Mouse (Mus musculus) liver, adult 2 months (tissue): ENCODE results near the gene Zscan10. TPM values are rescaled to one million over a fixed set of nuclear protein-coding genes. Genes with fewer than 3 reads are reported as not detected.
A peak's percentile ranks its signal among the peaks of the same experiment; 100 is the strongest.

Experiments used
- DNase-seq: peaks from one replicate; pipeline ENCODE4 v3.0.0-alpha.2; 2011; ENCODE audit warnings: low read depth, low spot score; ENCODE audit errors: extremely low read depth
- H3K27ac ChIP-seq: fragments of 200-500 bp; replicated peaks from 2 replicates; pipeline ENCODE4 v1.5.1; 2012; ENCODE audit warnings: low read depth, mild to moderate bottlenecking, control low read depth, inconsistent platforms, low read length; ENCODE audit not compliant: insufficient read depth
- H3K27me3 ChIP-seq: fragments of 200-500 bp; 2 replicates; pipeline ENCODE4 v1.6.1; 2012; ENCODE audit warnings: mild to moderate bottlenecking, moderate library complexity, low read length, inconsistent platforms; ENCODE audit not compliant: control insufficient read depth, insufficient read depth
- H3K36me3 ChIP-seq: fragments of 200-500 bp; 2 replicates; pipeline ENCODE4 v1.6.1; 2012; ENCODE audit warnings: low read length, inconsistent platforms; ENCODE audit not compliant: control insufficient read depth, insufficient read depth
- H3K4me1 ChIP-seq: fragments of 200-500 bp; 2 replicates; pipeline ENCODE4 v1.6.1; 2011; ENCODE audit warnings: low read length; ENCODE audit not compliant: control insufficient read depth, insufficient read depth
- H3K4me3 ChIP-seq: fragments of 200-500 bp; 2 replicates; pipeline ENCODE4 v1.5.1; 2011; ENCODE audit warnings: low read depth, mild to moderate bottlenecking, control low read depth, low read length, moderate library complexity; ENCODE audit not compliant: insufficient read depth
- H3K79me2 ChIP-seq: fragments of 200-500 bp; 2 replicates; pipeline ENCODE4 v1.6.1; 2012; ENCODE audit warnings: inconsistent platforms, mild to moderate bottlenecking, low read length, moderate library complexity; ENCODE audit not compliant: control insufficient read depth, insufficient read depth
- H3K9ac ChIP-seq: fragments of 200-500 bp; 2 replicates; pipeline ENCODE4 v1.6.1; 2012; ENCODE audit warnings: low read depth, mild to moderate bottlenecking, control low read depth, inconsistent platforms, low read length
- CTCF ChIP-seq: fragments of 200-500 bp; IDR thresholded peaks from 2 replicates; pipeline ENCODE4 v1.5.1; 2011; ENCODE audit warnings: low read depth, low read length, control low read depth
- POLR2A ChIP-seq: fragments of 200-500 bp; IDR thresholded peaks from 2 replicates; pipeline ENCODE4 v1.6.1; 2011; ENCODE audit warnings: low read length, control low read depth; ENCODE audit not compliant: insufficient read depth; ENCODE audit errors: extremely low read depth
- WGBS: fragments of 180-500 bp; shearing (Covaris S2); methylation state at CpG from one replicate; pipeline ENCODE4 v1.1.7; 2018; 5-methylcytosine and 5-hydroxymethylcytosine counted together
- polyA plus RNA-seq: library from polyadenylated mRNA; depleted of rRNA; stranded (reverse); fragments of >200 nt; gene quantifications from 2 replicates; pipeline ENCODE4 v1.2.3, GENCODE M21; 2012
- total RNA-seq: library from RNA; depleted of rRNA; stranded (reverse); fragments of >200 nt; gene quantifications from 2 replicates; pipeline ENCODE4 v1.2.3, GENCODE M21; 2014

Zscan10 gene
- total and polyA plus RNA-seq, 2 experiments: not detected

DNA sequence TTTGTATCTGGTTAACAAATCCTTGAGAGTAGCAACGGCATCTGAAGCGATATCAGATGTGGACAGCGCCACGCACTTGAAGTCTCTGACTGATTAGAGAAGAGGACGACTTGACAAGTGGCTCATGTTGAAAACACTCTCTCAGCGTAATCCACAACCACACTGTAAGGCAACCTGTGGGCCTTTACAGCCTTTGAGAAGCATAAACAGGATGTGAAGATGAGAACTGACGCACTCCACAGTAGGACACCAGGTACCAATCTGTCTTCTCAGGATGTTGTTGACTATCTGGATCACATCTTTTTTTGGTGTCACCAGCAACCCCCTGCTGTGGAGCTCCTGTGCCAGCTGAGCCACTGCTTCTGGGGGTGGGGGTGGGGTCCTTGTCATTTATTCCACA lies 19.7 kb downstream of the Zscan10 start:
- Histone ChIP-seq H3K79me2 (no peaks in the 10 kb centered on the region), H3K9ac (no peak overlapping the region), H3K36me3 (no peaks in the 10 kb centered on the region), H3K4me3 (no peak overlapping the region), H3K27me3 (peaks cover 5% of the 10 kb centered on the region; the same call in 1 of the 2 replicates), H3K4me1 (no peaks in the 10 kb centered on the region), H3K27ac (no peak overlapping the region)
- DNase-seq: no peak
- no peak for TF ChIP-seq POLR2A
- no peak for TF ChIP-seq CTCF
- 72% methylated on average over 7 of the region's 7 CpGs for WGBS

GRCm38 (mm10) chr17:23627813-23628212 lies 27.2 kb downstream of the Zscan10 start:
- H3K27me3 ChIP-seq: no peaks in the 10 kb centered on the region
- H3K9ac ChIP-seq: no peak overlapping the region
- H3K27ac ChIP-seq: no peak overlapping the region
- 54% methylated on average over 7 of the region's 7 CpGs for WGBS
- no peaks in the 10 kb centered on the region for H3K36me3 ChIP-seq
- no peak overlapping the region for H3K4me3 ChIP-seq
- TF ChIP-seq CTCF (no peak), POLR2A (no peak)
- H3K79me2 ChIP-seq: no peaks in the 10 kb centered on the region
- DNase-seq: no peak
- H3K4me1 ChIP-seq: no peaks in the 10 kb centered on the region

DNA sequence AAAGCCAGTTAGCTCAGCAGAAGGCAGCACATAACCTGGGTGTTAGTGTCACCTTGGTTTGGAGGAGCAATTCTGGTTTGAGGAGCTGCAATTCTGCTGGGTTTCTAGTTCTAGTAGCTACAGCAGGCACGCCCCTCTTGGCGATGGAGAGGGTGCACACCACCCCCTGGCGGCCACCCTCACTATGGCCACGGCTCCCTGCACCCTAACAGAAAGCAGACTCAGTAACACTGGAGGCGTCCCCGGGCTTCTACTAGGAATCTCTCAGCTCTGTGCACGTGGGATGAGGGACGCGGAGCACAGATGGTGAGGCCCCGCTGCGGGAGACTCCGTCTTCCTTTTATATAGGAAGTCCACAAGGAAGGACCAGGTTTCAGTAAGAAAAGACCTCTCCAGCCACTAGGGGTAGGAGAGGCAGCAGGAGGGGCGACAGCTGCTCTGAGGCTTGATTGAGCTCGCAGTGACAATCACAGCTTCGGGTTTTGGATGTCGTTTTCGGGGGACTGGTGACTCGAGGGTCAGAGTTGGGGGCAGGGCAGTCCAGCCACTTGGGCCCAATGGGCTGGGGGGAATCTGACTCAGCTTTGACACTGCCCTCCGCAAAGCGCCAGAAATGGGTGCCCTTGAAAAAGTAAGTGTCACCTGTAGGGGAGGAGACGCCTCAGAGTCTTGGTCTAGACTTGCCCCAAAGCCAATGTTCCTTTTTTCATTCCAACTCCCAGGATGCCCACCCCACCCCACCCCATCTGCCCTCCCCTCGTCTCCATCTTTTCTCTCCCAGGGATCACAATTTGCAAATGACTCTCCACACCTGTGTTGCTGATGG lies 29.8 kb downstream of the Zscan10 start:
- TF ChIP-seq CTCF (peak; percentile 83), POLR2A (no peak)
- no peak overlapping the region for H3K4me3 ChIP-seq
- no peaks in the 10 kb centered on the region for H3K27me3 ChIP-seq
- peak; percentile 7 for DNase-seq
- 14% methylated on average over 22 of the region's 22 CpGs for WGBS
- H3K4me1 ChIP-seq: no peaks in the 10 kb centered on the region
- H3K79me2 ChIP-seq: no peaks in the 10 kb centered on the region
- H3K36me3 ChIP-seq: no peaks in the 10 kb centered on the region
- H3K9ac ChIP-seq: no peak overlapping the region
- no peak overlapping the region for H3K27ac ChIP-seq

DNA sequence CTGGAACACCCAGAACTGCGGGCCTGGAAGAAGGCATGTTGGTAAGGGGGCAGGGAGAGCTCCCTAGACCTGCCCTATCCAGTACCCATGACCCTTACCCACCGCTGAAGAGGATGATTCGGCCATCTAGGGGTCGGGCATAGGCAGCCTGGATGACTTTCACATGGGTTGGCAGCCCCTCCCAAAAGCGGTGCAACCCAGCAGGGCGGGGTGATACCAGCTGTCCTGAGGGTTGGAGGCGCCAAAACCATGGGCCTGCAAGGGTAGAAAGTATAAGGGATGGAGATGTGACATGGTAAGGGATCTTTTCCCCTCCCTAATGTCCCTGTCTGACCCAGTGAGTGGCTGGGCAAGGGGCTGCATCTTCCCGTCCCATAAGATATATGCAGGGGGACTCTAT lies 30.6 kb downstream of the Zscan10 start:
- Histone ChIP-seq H3K36me3 (no peaks in the 10 kb centered on the region), H3K4me3 (no peak overlapping the region), H3K4me1 (no peaks in the 10 kb centered on the region), H3K9ac (no peak overlapping the region), H3K79me2 (no peaks in the 10 kb centered on the region), H3K27me3 (no peaks in the 10 kb centered on the region), H3K27ac (no peak overlapping the region)
- DNase-seq: no peak
- WGBS: 75% methylated on average over 8 of the region's 8 CpGs
- TF ChIP-seq CTCF: no peak
- TF ChIP-seq POLR2A: no peak

- H3K9ac ChIP-seq: peak within 1 kb of the TSS; percentile 28; the same call in 1 of the 2 replicates
- TF ChIP-seq POLR2A (no peak), CTCF (no peak)
- peak within 1 kb of the TSS; percentile 50; the same call in 1 of the 2 replicates for H3K4me3 ChIP-seq
- no peaks in the 10 kb centered on the region for H3K79me2 ChIP-seq
- no peaks in the 10 kb centered on the region for H3K36me3 ChIP-seq
- no peak for DNase-seq
- peaks cover 2% of the 10 kb centered on the region; the same call in 1 of the 2 replicates for H3K4me1 ChIP-seq
- H3K27me3 ChIP-seq: peaks cover 13% of the 10 kb centered on the region
- 2% methylated on average over 58 of the region's 58 CpGs for WGBS
- H3K27ac ChIP-seq: no peak within 1 kb of the TSS
Observed at GRCm38 (mm10) chr17:23644613-23645495, 44.2 kb downstream of the Zscan10 start, which contains the start of gene Mmp25. TSS of gene Mmp25 (minus strand) at chr17:23645277.
